Mouse (Mus musculus): Measurements from ENCODE around the gene Lcat.
"Not testable (repeated sequence)": the region's sequence is repeated elsewhere in the genome, so short reads cannot be mapped to it uniquely, and the experiment has no call there.

Lcat gene

GRCm38 (mm10) chr8:105943321-105943739 lies at the start of gene Lcat:
TSS of gene Lcat (minus strand) at chr8:105943382.
- DNase-seq, result no peak

- peak; percentile 79 to 85 for DNase-seq
These were observed 49.3 kb upstream of the Lcat start for GRCm38 (mm10) chr8:105992499-105992898.

- peak in 1 of 2 experiments; percentile 29 for DNase-seq
These were observed 48.4 kb upstream of the Lcat start for GRCm38 (mm10) chr8:105991546-105991945.

- DNase-seq, result peak; percentile 82 to 84
These were observed 47.7 kb upstream of the Lcat start, which contains the start of gene Dus2 for GRCm38 (mm10) chr8:105990856-105991387. TSS of gene Dus2 (plus strand) at chr8:105991337.

- DNase-seq, result no peak
These were observed 45.4 kb upstream of the Lcat start for GRCm38 (mm10) chr8:105988546-105988945.

- DNase-seq, result not testable (repeated sequence)
These were observed 40.2 kb upstream of the Lcat start for GRCm38 (mm10) chr8:105983406-105983805.

- no peak for DNase-seq
These were observed 38.0 kb upstream of the Lcat start for GRCm38 (mm10) chr8:105981146-105981545.

GRCm38 (mm10) chr8:105979325-105979724 lies 36.1 kb upstream of the Lcat start, which contains the start of gene Dpep3:
TSS of gene Dpep3 (minus strand) at chr8:105979429.
- DNase-seq, result no peak

GRCm38 (mm10) chr8:105975363-105975762 lies 32.2 kb upstream of the Lcat start:
- DNase-seq, result no peak

- no peak for DNase-seq
These were observed 28.0 kb upstream of the Lcat start for GRCm38 (mm10) chr8:105971019-105971720.

- DNase-seq, result no peak
These were observed 26.2 kb upstream of the Lcat start for GRCm38 (mm10) chr8:105969367-105969766.

GRCm38 (mm10) chr8:105966692-105967311 lies 23.6 kb upstream of the Lcat start:
- peak; percentile 56 to 67 for DNase-seq

GRCm38 (mm10) chr8:105965905-105966341 lies 22.7 kb upstream of the Lcat start, which contains the start of gene Slc12a4:
TSS of gene Slc12a4 (minus strand) at chr8:105966097.
- peak; percentile 88 to 91 for DNase-seq

- DNase-seq, result peak; percentile 61 to 70
These were observed 22.2 kb upstream of the Lcat start for GRCm38 (mm10) chr8:105965266-105965904.

GRCm38 (mm10) chr8:105964506-105965265 lies 21.5 kb upstream of the Lcat start:
- no peak for DNase-seq

- no peak for DNase-seq
These were observed 18.4 kb upstream of the Lcat start for GRCm38 (mm10) chr8:105961536-105961935.

- DNase-seq, result no peak
These were observed 17.9 kb upstream of the Lcat start for GRCm38 (mm10) chr8:105961101-105961500.

GRCm38 (mm10) chr8:105959350-105959749 lies 16.2 kb upstream of the Lcat start:
- no peak for DNase-seq

GRCm38 (mm10) chr8:105957813-105958212 lies 14.6 kb upstream of the Lcat start:
- no peak for DNase-seq

GRCm38 (mm10) chr8:105956556-105956955 lies 13.4 kb upstream of the Lcat start:
- no peak for DNase-seq

GRCm38 (mm10) chr8:105951057-105951659 lies 8.0 kb upstream of the Lcat start:
- DNase-seq, result no peak

GRCm38 (mm10) chr8:105949350-105949749 lies 6.2 kb upstream of the Lcat start:
- no peak for DNase-seq
